Mouse (Mus musculus) neural tube, embryonic 14.5 days (tissue): Measurements from ENCODE around the gene Olfr449. TPM values are rescaled to one million over a fixed set of nuclear protein-coding genes. Genes with fewer than 3 reads are reported as not detected.

Source experiments
- polyA plus RNA-seq: library from polyadenylated mRNA; unstranded; fragments of >200 nt; fragmentation: Nextera tagmentation; extraction: Ambion mirVana; gene quantifications from 2 replicates; pipeline ENCODE4 v1.2.1, GENCODE M21; 2014

Gene Olfr449
- polyA plus RNA-seq, 1 experiment from 2014 or later, result not detected

Other genes starting within 250 kb of the Olfr449 start
- not detected in 2 replicates for gene Tcaf3, start 236.7 kb upstream of the Olfr449 start, polyA plus RNA-seq
- gene Tcaf2, start 189.1 kb upstream of the Olfr449 start, polyA plus RNA-seq, result 0.78 and 0.91 TPM in 2 replicates
- gene Tcaf1, start 124.3 kb upstream of the Olfr449 start, polyA plus RNA-seq, result 224 and 238 TPM in 2 replicates
- not detected in 2 replicates for gene Olfr453, start 95.0 kb upstream of the Olfr449 start, polyA plus RNA-seq
- not detected in 2 replicates for gene Olfr38, start 78.0 kb upstream of the Olfr449 start, polyA plus RNA-seq
- not detected in 2 replicates for gene Olfr452, start 49.3 kb upstream of the Olfr449 start, polyA plus RNA-seq
- not detected in 2 replicates for gene Olfr450, start 22.4 kb upstream of the Olfr449 start, polyA plus RNA-seq
- gene Olfr448, start 56.1 kb downstream of the Olfr449 start, polyA plus RNA-seq, result not detected in 2 replicates
- not detected in 2 replicates for gene Olfr447, start 74.5 kb downstream of the Olfr449 start, polyA plus RNA-seq
- gene Olfr446, start 87.0 kb downstream of the Olfr449 start, polyA plus RNA-seq, result not detected in 2 replicates
- gene Olfr444, start 114.7 kb downstream of the Olfr449 start, polyA plus RNA-seq, result not detected in 2 replicates